Mouse (Mus musculus): ENCODE data around the gene Hspa12b.

DNA sequence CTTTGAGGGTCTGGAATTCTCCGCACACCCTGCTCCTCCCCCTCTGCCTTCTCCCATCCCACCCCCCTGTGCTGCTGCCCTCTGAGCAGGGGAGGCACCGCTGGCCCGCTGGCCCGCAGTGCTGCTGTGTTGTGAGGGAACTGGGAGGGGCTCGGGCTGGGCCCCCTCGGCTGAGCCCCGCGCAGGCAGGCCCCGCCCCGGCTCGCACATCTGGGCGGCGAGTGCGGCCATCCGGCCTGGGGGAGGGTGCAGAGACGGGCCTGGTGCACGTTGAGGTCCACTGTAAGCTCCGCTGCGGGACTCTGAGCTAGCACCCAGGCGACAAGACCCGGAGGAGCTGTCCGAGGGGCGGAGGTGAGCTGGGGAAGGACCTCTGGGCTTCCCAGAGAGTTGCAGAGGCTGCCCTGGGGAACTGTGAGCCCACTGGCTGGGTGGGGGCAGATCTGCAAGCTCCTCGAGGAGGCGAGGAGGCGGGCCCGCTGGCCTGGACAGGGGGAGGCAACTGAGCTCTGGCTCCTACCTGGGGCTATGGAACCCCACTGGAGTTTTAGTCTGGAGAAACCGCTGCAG is at the start of gene Hspa12b:
- TF ChIP-seq CTCF (IDR thresholded peaks at IDR 0.05; ENCODE audit: borderline replicate concordance, control insufficient read depth, extremely low read depth, insufficient read depth, low read length, poor library complexity) (0 out of 2 replicates have a peak, but pooled peaks have one; percentile 20), POLR2A (IDR thresholded peaks at IDR 0.05; ENCODE audit: control insufficient read depth, extremely low read depth, insufficient read depth, low read length, poor library complexity) (no peak)

All from thymus, adult 2 months (tissue).